Mouse (Mus musculus) lung, postnatal 0 days (tissue): ENCODE data around the gene D430041D05Rik. TPM values are rescaled to one million over a fixed set of nuclear protein-coding genes. Genes with fewer than 3 reads are reported as not detected.

Experiments used
- ATAC-seq: fragments of 200-750 bp; cut with Nextera tagmentation; 2 replicates; pipeline ENCODE4 v1.8.0; 2017; ENCODE audit warnings: moderate library complexity
- DNase-seq: peaks from one replicate; pipeline ENCODE4 v3.0.0-alpha.2; 2016; ENCODE audit warnings: low spot score
- H3K27ac ChIP-seq: fragments of 300-500 bp; sonication (generic); 2 replicates; pipeline ENCODE4 v1.5.1; 2014; ENCODE audit warnings: antibody characterized with exemption, mild to moderate bottlenecking, low read length, mixed read lengths
- H3K27me3 ChIP-seq: fragments of 300-500 bp; sonication (generic); replicated peaks from 2 replicates; pipeline ENCODE4 v1.6.1; 2014; ENCODE audit warnings: low read length, mixed read lengths; ENCODE audit not compliant: insufficient read depth
- H3K36me3 ChIP-seq: fragments of 300-500 bp; sonication (generic); 2 replicates; pipeline ENCODE4 v1.6.1; 2014; ENCODE audit warnings: low read length, mixed read lengths; ENCODE audit not compliant: insufficient read depth
- H3K4me1 ChIP-seq: fragments of 300-500 bp; sonication (generic); 2 replicates; pipeline ENCODE4 v1.6.1; 2014; ENCODE audit warnings: antibody characterized with exemption, low read depth, low read length, mixed read lengths; ENCODE audit not compliant: insufficient read depth
- H3K4me2 ChIP-seq: fragments of 300-500 bp; sonication (generic); replicated peaks from 2 replicates; pipeline ENCODE4 v1.6.1; 2014; ENCODE audit warnings: low read depth, mild to moderate bottlenecking, low read length, moderate library complexity, mixed read lengths
- H3K4me3 ChIP-seq: fragments of 300-500 bp; sonication (generic); 2 replicates; pipeline ENCODE4 v1.5.1; 2014; ENCODE audit warnings: low read depth, low read length
- H3K9ac ChIP-seq: fragments of 300-500 bp; sonication (generic); replicated peaks from 2 replicates; pipeline ENCODE4 v1.6.1; 2014; ENCODE audit warnings: low read depth, mild to moderate bottlenecking
- H3K9me3 ChIP-seq: fragments of 300-500 bp; sonication (generic); 2 replicates; pipeline ENCODE4 v1.6.1; 2016; ENCODE audit warnings: low read length, mixed read lengths
- CTCF ChIP-seq: IDR thresholded peaks from 2 replicates; pipeline ENCODE4 v1.5.1; 2016; ENCODE audit warnings: antibody characterized with exemption, mild to moderate bottlenecking
- EP300 ChIP-seq: IDR thresholded peaks from 2 replicates; pipeline ENCODE4 v1.6.1; 2016; ENCODE audit warnings: antibody characterized with exemption, mild to moderate bottlenecking, control low read depth
- WGBS: fragments of 180-500 bp; shearing (Covaris S2); extraction: QIAGEN DNeasy Blood & Tissue Kit; methylation state at CpG from one replicate; pipeline ENCODE4 v1.1.7; 2014; 5-methylcytosine and 5-hydroxymethylcytosine counted together
- polyA plus RNA-seq: library from polyadenylated mRNA; unstranded; fragments of >200 nt; fragmentation: Nextera tagmentation; extraction: Ambion mirVana; gene quantifications from 2 replicates; pipeline ENCODE4 v1.2.1, GENCODE M21; 2015

The D430041D05Rik gene
- polyA plus RNA-seq, 1 experiment from 2014 or later, result 0.69 TPM

DNA sequence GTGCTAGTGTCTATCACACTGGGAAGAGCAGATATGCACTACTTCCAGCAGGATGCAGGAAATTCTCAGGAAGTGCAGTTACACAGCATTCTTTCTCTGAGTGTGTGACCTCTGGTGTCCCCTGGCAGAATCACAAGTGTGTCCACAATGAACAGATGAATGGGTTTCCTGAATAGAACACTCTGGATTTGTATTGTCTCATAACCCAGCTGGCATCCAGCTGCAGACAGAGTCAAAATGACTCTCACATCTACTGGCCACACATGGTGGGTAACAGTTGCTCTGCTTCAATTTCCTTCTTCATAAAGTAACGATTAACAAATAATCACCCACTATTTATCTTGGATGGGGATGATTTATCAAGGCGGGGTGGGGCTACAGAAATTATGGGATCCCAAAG lies 43.5 kb downstream of the D430041D05Rik start:
- Histone ChIP-seq H3K9ac (no peak overlapping the region), H3K4me3 (no peak overlapping the region), H3K36me3 (no peaks in the 10 kb centered on the region), H3K4me2 (no peak overlapping the region), H3K27ac (no peak overlapping the region), H3K4me1 (peaks cover 4% of the 10 kb centered on the region; the same call in 1 of the 2 replicates), H3K9me3 (no peaks in the 10 kb centered on the region), H3K27me3 (no peaks in the 10 kb centered on the region)
- 46% methylated on average over 2 of the region's 2 CpGs for WGBS
- peak; percentile 64 for DNase-seq
- peak; percentile 41 for TF ChIP-seq EP300
- peak; percentile 32; the same call in 1 of the 2 replicates for TF ChIP-seq CTCF
- peak; percentile 71 for ATAC-seq

DNA sequence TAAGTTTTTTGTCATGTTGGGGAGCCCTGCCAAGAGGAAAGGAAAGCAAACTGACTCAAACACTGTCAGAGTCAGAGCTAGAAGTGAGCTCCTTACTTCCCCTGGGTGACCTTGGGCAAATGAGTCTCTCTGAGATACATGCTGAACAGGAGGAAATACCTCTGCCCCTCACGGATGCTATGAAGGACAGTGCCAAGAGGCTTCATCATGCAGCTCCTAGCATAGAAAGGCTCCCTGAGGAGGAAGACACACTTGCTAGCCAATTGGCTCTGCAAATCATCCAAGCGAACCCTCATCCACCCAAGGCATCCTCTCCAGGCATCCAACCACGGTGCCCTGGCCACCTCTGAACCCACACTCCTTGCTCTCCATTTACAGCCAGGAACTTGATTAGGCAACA lies 51.5 kb downstream of the D430041D05Rik start:
- TF ChIP-seq EP300 (no peak), CTCF (no peak)
- Histone ChIP-seq H3K9me3 (no peaks in the 10 kb centered on the region), H3K4me3 (no peak overlapping the region), H3K27me3 (no peaks in the 10 kb centered on the region), H3K27ac (no peak overlapping the region), H3K4me1 (peaks cover 7% of the 10 kb centered on the region; the same call in 1 of the 2 replicates), H3K9ac (no peak overlapping the region), H3K4me2 (no peak overlapping the region), H3K36me3 (no peaks in the 10 kb centered on the region)
- no peak for ATAC-seq
- DNase-seq, result no peak
- 54% methylated on average over 3 of the region's 3 CpGs for whole genome bisulfite sequencing

DNA sequence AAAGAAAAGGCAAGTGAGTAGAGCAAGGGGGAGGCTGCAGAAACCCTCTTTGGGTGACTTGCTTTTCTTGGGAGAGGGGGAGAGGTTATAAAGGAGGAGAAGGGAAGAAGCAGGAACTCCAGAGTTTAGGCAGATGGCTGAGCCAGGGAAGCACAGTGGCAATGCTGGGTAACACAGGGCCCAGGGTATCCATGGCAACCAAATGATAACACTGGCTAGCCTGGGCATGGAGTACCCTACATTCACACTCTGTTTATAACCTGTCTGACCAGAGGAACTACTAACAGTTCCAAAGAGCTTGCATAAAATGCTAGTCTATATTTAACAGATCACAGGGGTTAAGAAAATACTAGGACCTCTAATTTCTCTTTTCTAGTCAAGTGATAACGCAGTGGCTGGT lies 51.9 kb downstream of the D430041D05Rik start:
- no peaks in the 10 kb centered on the region for H3K9me3 ChIP-seq
- no peaks in the 10 kb centered on the region for H3K36me3 ChIP-seq
- H3K4me2 ChIP-seq, result no peak overlapping the region
- DNase-seq, result peak; percentile 33
- H3K27me3 ChIP-seq, result no peaks in the 10 kb centered on the region
- peak; percentile 63 for ATAC-seq
- H3K27ac ChIP-seq, result no peak overlapping the region
- peaks cover 7% of the 10 kb centered on the region; the same call in 1 of the 2 replicates for H3K4me1 ChIP-seq
- 39% methylated on average over 1 of the region's 1 CpGs for WGBS
- no peak overlapping the region for H3K4me3 ChIP-seq
- no peak for TF ChIP-seq CTCF
- TF ChIP-seq EP300, result no peak
- no peak overlapping the region for H3K9ac ChIP-seq

DNA sequence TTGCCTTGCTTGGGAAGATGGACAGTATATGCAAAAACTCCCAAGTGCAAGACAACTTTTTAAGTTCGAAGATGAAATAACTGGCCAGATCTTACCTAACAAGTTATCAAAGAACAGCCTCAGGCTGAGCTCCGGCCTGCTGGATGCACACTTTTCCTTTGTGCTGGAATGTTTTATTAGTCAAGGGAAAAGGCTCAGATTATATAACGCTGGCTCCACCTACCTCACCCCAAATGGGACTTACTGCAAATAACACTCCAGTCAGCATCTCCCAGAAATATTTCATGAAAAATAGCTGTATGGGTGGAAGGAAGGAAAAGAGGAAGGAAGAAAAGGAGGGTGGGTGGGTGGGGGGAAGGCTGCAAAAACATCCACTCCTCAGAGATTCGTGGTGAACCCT lies 54.3 kb downstream of the D430041D05Rik start:
- no peak for TF ChIP-seq CTCF
- TF ChIP-seq EP300, result no peak
- H3K4me1 ChIP-seq, result peaks cover 7% of the 10 kb centered on the region; the same call in 1 of the 2 replicates
- DNase-seq (no peak), ATAC-seq (no peak)
- H3K4me2 ChIP-seq, result no peak overlapping the region
- no peaks in the 10 kb centered on the region for H3K27me3 ChIP-seq
- H3K4me3 ChIP-seq, result no peak overlapping the region
- no peak overlapping the region for H3K9ac ChIP-seq
- no peak overlapping the region for H3K27ac ChIP-seq
- no peaks in the 10 kb centered on the region for H3K9me3 ChIP-seq
- no peaks in the 10 kb centered on the region for H3K36me3 ChIP-seq
- WGBS, result 64% methylated on average over 4 of the region's 4 CpGs

DNA sequence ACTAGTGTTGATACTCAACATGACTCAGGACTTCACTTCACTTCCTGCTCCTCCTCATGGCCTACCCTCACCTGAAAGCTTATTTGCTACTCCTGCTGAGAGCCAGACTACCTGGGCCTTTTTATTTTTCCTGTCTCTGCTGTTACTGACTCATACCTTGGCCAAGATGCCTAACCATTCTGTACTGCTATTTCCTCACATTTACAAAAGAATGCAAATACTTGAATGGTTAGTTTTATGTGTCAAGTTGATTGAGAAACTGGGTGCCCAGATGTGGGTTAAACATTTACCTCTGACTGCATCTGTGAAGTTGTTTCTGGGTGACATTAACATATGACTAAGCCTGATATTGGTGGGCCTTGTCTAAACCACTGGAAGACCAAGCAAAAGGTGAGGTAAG lies 56.7 kb downstream of the D430041D05Rik start:
- Histone ChIP-seq H3K4me3 (no peak overlapping the region), H3K27me3 (no peaks in the 10 kb centered on the region), H3K4me1 (peaks cover 1% of the 10 kb centered on the region; the same call in 1 of the 2 replicates), H3K9ac (no peak overlapping the region), H3K4me2 (no peak overlapping the region), H3K27ac (no peak overlapping the region), H3K9me3 (no peaks in the 10 kb centered on the region), H3K36me3 (no peaks in the 10 kb centered on the region)
- DNase-seq (peak; percentile 81), ATAC-seq (peak; percentile 90)
- TF ChIP-seq EP300 (peak; percentile 72; the same call in 1 of the 2 replicates), CTCF (no peak)

GRCm38 (mm10) chr2:104352204-104352493 lies 58.7 kb downstream of the D430041D05Rik start:
- TF ChIP-seq EP300, result no peak
- no peak for TF ChIP-seq CTCF
- no peaks in the 10 kb centered on the region for H3K27me3 ChIP-seq
- no peak overlapping the region for H3K4me2 ChIP-seq
- ATAC-seq, result no peak
- H3K9me3 ChIP-seq, result no peaks in the 10 kb centered on the region
- no peak for DNase-seq
- H3K36me3 ChIP-seq, result no peaks in the 10 kb centered on the region
- no peak overlapping the region for H3K4me3 ChIP-seq
- 95% methylated on average over 1 of the region's 1 CpGs for WGBS
- H3K4me1 ChIP-seq, result no peaks in the 10 kb centered on the region
- H3K9ac ChIP-seq, result no peak overlapping the region
- H3K27ac ChIP-seq, result no peak overlapping the region
